Mouse (Mus musculus) erythroblast, embryonic 14.5 days (primary cell): ENCODE data around the gene Gcdh.

ENCODE experiments used
- GATA1 ChIP-seq: IDR thresholded peaks from 2 replicates; pipeline ENCODE4 v1.6.1; 2012; ENCODE audit warnings: low read length, inconsistent platforms, mixed read lengths
- TAL1 ChIP-seq: IDR thresholded peaks from 3 replicates; pipeline ENCODE4 v1.6.1; 2012; ENCODE audit warnings: low read length, inconsistent platforms, mixed read lengths

GRCm38 (mm10) chr8:84928456-84929306 lies 35.0 kb upstream of the Gcdh start:
- TF ChIP-seq GATA1, result no peak
- TF ChIP-seq TAL1, result no peak
